ENCODE assay signal across 16 mouse cellular contexts in the genomic region with DNA sequence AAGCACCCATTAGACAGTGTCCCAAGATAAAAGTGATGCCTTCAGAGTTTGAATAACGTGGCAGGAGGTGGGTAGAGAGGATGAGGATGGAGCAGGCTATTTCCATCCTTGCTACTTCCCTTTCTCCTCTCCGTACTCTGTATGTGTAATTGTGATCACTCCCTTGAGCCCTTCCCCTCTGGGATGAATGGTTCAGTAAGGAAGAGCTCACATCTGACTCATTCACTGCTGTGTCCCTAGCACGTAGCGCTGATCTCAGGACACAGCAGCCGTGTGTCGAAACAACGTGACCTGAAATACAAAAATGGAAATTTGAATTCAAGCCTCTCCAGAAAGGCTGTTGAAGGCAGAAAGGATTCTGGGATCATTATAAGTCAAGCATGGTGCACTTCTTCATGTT.
"Had no signal": no experiment of that assay in that cellular context is flagged by ENCODE, and none has a peak within 500 bp of the region (broad histone marks: within the 10 kb centered on the region; RNA-seq: fewer than 3 reads in every experiment).

No protein-coding gene starts in this region.

- H3K27me3 ChIP-seq: liver, embryonic 15.5 days; lung, embryonic 15.5 days; neural tube, embryonic 12.5 days; stomach, embryonic 15.5 days had no signal

- DNase-seq: liver, postnatal 0 days; lung, adult 2 months; lung, postnatal 14 days; lung, postnatal 36 days; right cerebral cortex, postnatal 14 days; thymus, adult 2 months; thymus, postnatal 25 days; thymus, postnatal 4 days had no signal

- H3K4me3 ChIP-seq: liver, embryonic 15.5 days; lung, embryonic 15.5 days; megakaryocyte, embryonic 14.5 days; neural tube, embryonic 12.5 days; stomach, embryonic 15.5 days had no signal

- H3K27ac ChIP-seq: liver, embryonic 15.5 days; lung, embryonic 15.5 days; macrophage; neural tube, embryonic 12.5 days; stomach, embryonic 15.5 days; stomach, postnatal 0 days had no signal

- ATAC-seq: liver, postnatal 0 days; lung, postnatal 0 days had no signal

- H3K4me1 ChIP-seq: liver, embryonic 15.5 days; lung, embryonic 15.5 days; neural tube, embryonic 12.5 days; stomach, embryonic 15.5 days had no signal

- H3K4me2 ChIP-seq: liver, embryonic 15.5 days; lung, embryonic 15.5 days; neural tube, embryonic 12.5 days; stomach, embryonic 15.5 days had no signal

- H3K36me3 ChIP-seq: liver, embryonic 15.5 days; lung, embryonic 15.5 days; neural tube, embryonic 12.5 days; stomach, embryonic 15.5 days had no signal

- H3K9me3 ChIP-seq: liver, embryonic 15.5 days; lung, embryonic 15.5 days; megakaryocyte, embryonic 14.5 days; neural tube, embryonic 12.5 days; stomach, embryonic 15.5 days had no signal

- H3K9ac ChIP-seq: liver, embryonic 15.5 days; liver, postnatal 0 days; lung, embryonic 15.5 days; neural tube, embryonic 12.5 days; stomach, embryonic 15.5 days had no signal
